Mouse (Mus musculus): ENCODE measurements at regions not wholly inside any gene's neighbourhood (a gene's known extent, or its start where the extent isn't known, plus 50 kb on each side); places are given as distances from the start of the nearest gene placed in this dataset.

GRCm38 (mm10) chr11:19531255-19532003 lies 392.7 kb upstream of the Spred2 start:
- TF ChIP-seq POLR2A (IDR thresholded peaks at IDR 0.05; ENCODE audit: low read depth, low read length) (no peak), CTCF (conservative IDR thresholded peaks at IDR 0.05; ENCODE audit: insufficient read depth, insufficient read length, low read depth, low read length) (no peak)

All from kidney, adult 2 months (tissue).